Mouse (Mus musculus) CD4-positive, CD25-positive, alpha-beta regulatory T cell, adult 4 months (primary cell): ENCODE results near the gene Tln2. TPM values are rescaled to one million over a fixed set of nuclear protein-coding genes. Genes with fewer than 3 reads are reported as not detected.

Source experiments
- ATAC-seq: one replicate; pipeline ENCODE4 v1.8.0; 2017
- polyA plus RNA-seq, 2 experiments: library from polyadenylated mRNA; unstranded; fragments of 100-300 nt; shearing (Covaris generic); gene quantifications; one replicate each; pipeline ENCODE4 v1.2.1; 2017

Tln2 gene
- polyA plus RNA-seq, 2 experiments from 2014 or later = 0.22 TPM; not detected in 1

- no peak for ATAC-seq
Observed at GRCm38 (mm10) chr9:67545794-67546193, 13.7 kb downstream of the Tln2 start.

- ATAC-seq = no peak
Observed at GRCm38 (mm10) chr9:67544783-67545182, 14.7 kb downstream of the Tln2 start.

GRCm38 (mm10) chr9:67541948-67542347, 17.6 kb downstream of the Tln2 start:
- ATAC-seq = no peak

GRCm38 (mm10) chr9:67539776-67540706, 19.5 kb downstream of the Tln2 start:
- no peak for ATAC-seq

GRCm38 (mm10) chr9:67534420-67534819, 25.1 kb downstream of the Tln2 start:
- no peak for ATAC-seq

- ATAC-seq = no peak
Observed at GRCm38 (mm10) chr9:67533260-67533659, 26.2 kb downstream of the Tln2 start.

- ATAC-seq = no peak
Observed at GRCm38 (mm10) chr9:67532631-67533030, 26.9 kb downstream of the Tln2 start.

GRCm38 (mm10) chr9:67529600-67529999, 29.9 kb downstream of the Tln2 start:
- ATAC-seq = no peak

- ATAC-seq = no peak
Observed at GRCm38 (mm10) chr9:67527726-67528125, 31.8 kb downstream of the Tln2 start.

- ATAC-seq = no peak
Observed at GRCm38 (mm10) chr9:67521736-67522135, 37.8 kb downstream of the Tln2 start.

- ATAC-seq = no peak
Observed at GRCm38 (mm10) chr9:67509510-67509909, 50.0 kb downstream of the Tln2 start.

GRCm38 (mm10) chr9:67504669-67505260, 54.7 kb downstream of the Tln2 start:
- no peak for ATAC-seq

GRCm38 (mm10) chr9:67501801-67502200, 57.7 kb downstream of the Tln2 start:
- ATAC-seq = no peak

GRCm38 (mm10) chr9:67496368-67496767, 63.1 kb downstream of the Tln2 start:
- ATAC-seq = no peak

- no peak for ATAC-seq
Observed at GRCm38 (mm10) chr9:67495350-67495749, 64.2 kb downstream of the Tln2 start.

- ATAC-seq = no peak
Observed at GRCm38 (mm10) chr9:67493876-67494552, 65.5 kb downstream of the Tln2 start.

- ATAC-seq = no peak
Observed at GRCm38 (mm10) chr9:67489370-67489769, 70.1 kb downstream of the Tln2 start.

- no peak for ATAC-seq
Observed at GRCm38 (mm10) chr9:67486621-67487020, 72.9 kb downstream of the Tln2 start.

GRCm38 (mm10) chr9:67485169-67486072, 74.1 kb downstream of the Tln2 start:
- no peak for ATAC-seq

GRCm38 (mm10) chr9:67482277-67482676, 77.2 kb downstream of the Tln2 start:
- ATAC-seq = no peak

GRCm38 (mm10) chr9:67481851-67482250, 77.7 kb downstream of the Tln2 start:
- ATAC-seq = no peak

GRCm38 (mm10) chr9:67477445-67477844, 82.1 kb downstream of the Tln2 start:
- no peak for ATAC-seq
